Mouse (Mus musculus) intestine, postnatal 0 days (tissue): ENCODE measurements around the gene Hoxc12. TPM values are rescaled to one million over a fixed set of nuclear protein-coding genes. Genes with fewer than 3 reads are reported as not detected.

Experiments used
- ATAC-seq: fragments of 200-750 bp; cut with Nextera tagmentation; 2 replicates; pipeline ENCODE4 v1.8.0; 2017; ENCODE audit warnings: mild to moderate bottlenecking, moderate TSS enrichment, moderate library complexity
- H3K27ac ChIP-seq: fragments of 300-500 bp; sonication (generic); 2 replicates; pipeline ENCODE4 v1.5.1; 2014; ENCODE audit warnings: mild to moderate bottlenecking, low read depth, low read length, moderate library complexity
- H3K27me3 ChIP-seq: fragments of 300-500 bp; sonication (generic); replicated peaks from 2 replicates; pipeline ENCODE4 v1.6.1; 2014; ENCODE audit warnings: low read length, mixed read lengths; ENCODE audit not compliant: control insufficient read depth, insufficient read depth
- H3K36me3 ChIP-seq: fragments of 300-500 bp; sonication (generic); 2 replicates; pipeline ENCODE4 v1.6.1; 2014; ENCODE audit warnings: mild to moderate bottlenecking, moderate library complexity; ENCODE audit not compliant: control insufficient read depth, insufficient read depth
- H3K4me1 ChIP-seq: fragments of 300-500 bp; sonication (generic); replicated peaks from 2 replicates; pipeline ENCODE4 v1.6.1; 2014; ENCODE audit warnings: antibody characterized with exemption, low read length, mixed read lengths; ENCODE audit not compliant: control insufficient read depth, insufficient read depth
- H3K4me2 ChIP-seq: fragments of 300-500 bp; sonication (generic); replicated peaks from 2 replicates; pipeline ENCODE4 v1.6.1; 2014; ENCODE audit warnings: low read depth, mild to moderate bottlenecking, moderate library complexity
- H3K4me3 ChIP-seq: fragments of 300-500 bp; sonication (generic); 2 replicates; pipeline ENCODE4 v1.5.1; 2014; ENCODE audit warnings: low read depth, low read length
- H3K9ac ChIP-seq: fragments of 300-500 bp; sonication (generic); 2 replicates; pipeline ENCODE4 v1.6.1; 2014; ENCODE audit warnings: mild to moderate bottlenecking, low read depth, low read length
- H3K9me3 ChIP-seq: fragments of 300-500 bp; sonication (generic); 2 replicates; pipeline ENCODE4 v1.6.1; 2016; ENCODE audit warnings: mixed run types; ENCODE audit not compliant: control insufficient read depth
- CTCF ChIP-seq: sonication (generic); IDR thresholded peaks from 2 replicates; pipeline ENCODE4 v1.5.1; 2016; ENCODE audit warnings: low read depth, mild to moderate bottlenecking, control low read depth, antibody characterized with exemption, moderate library complexity
- WGBS: fragments of 180-500 bp; shearing (Covaris S2); extraction: QIAGEN DNeasy Blood & Tissue Kit; methylation state at CpG from one replicate; pipeline ENCODE4 v1.1.7; 2014; 5-methylcytosine and 5-hydroxymethylcytosine counted together
- polyA plus RNA-seq: library from polyadenylated mRNA; unstranded; fragments of >200 nt; fragmentation: Nextera tagmentation; extraction: Ambion mirVana; gene quantifications from 2 replicates; pipeline ENCODE4 v1.2.1, GENCODE M21; 2015

The Hoxc12 gene
- polyA plus RNA-seq, 1 experiment from 2014 or later: not detected

- ATAC-seq: no peak
- Histone ChIP-seq H3K36me3 (no peaks in the 10 kb centered on the region), H3K9ac (no peak overlapping the region), H3K4me1 (no peaks in the 10 kb centered on the region), H3K27ac (no peak overlapping the region), H3K4me2 (no peak overlapping the region), H3K9me3 (no peaks in the 10 kb centered on the region), H3K27me3 (peaks cover 99% of the 10 kb centered on the region), H3K4me3 (no peak overlapping the region)
- 13% methylated on average over 22 of the region's 22 CpGs for WGBS
- no peak for TF ChIP-seq CTCF
Observed at GRCm38 (mm10) chr15:102945185-102946077, 8.9 kb downstream of the Hoxc12 start.

- Histone ChIP-seq H3K4me1 (no peaks in the 10 kb centered on the region), H3K9ac (no peak overlapping the region), H3K36me3 (no peaks in the 10 kb centered on the region), H3K27ac (no peak overlapping the region), H3K4me3 (no peak overlapping the region), H3K4me2 (no peak overlapping the region), H3K9me3 (no peaks in the 10 kb centered on the region), H3K27me3 (peaks cover 98% of the 10 kb centered on the region)
- ATAC-seq: no peak
- TF ChIP-seq CTCF: no peak
- 4% methylated on average over 9 of the region's 9 CpGs for WGBS
Observed at GRCm38 (mm10) chr15:102947276-102947675, 10.7 kb downstream of the Hoxc12 start.

GRCm38 (mm10) chr15:102948842-102949241 lies 12.3 kb downstream of the Hoxc12 start:
- 22% methylated on average over 2 of the region's 2 CpGs for WGBS

GRCm38 (mm10) chr15:102949696-102950095 lies 13.1 kb downstream of the Hoxc12 start:
- Histone ChIP-seq H3K9ac (no peak overlapping the region), H3K4me1 (no peaks in the 10 kb centered on the region), H3K27me3 (peaks cover 98% of the 10 kb centered on the region), H3K4me3 (no peak overlapping the region), H3K4me2 (no peak overlapping the region), H3K36me3 (no peaks in the 10 kb centered on the region), H3K27ac (no peak overlapping the region), H3K9me3 (no peaks in the 10 kb centered on the region)
- ATAC-seq: no peak
- 2% methylated on average over 20 of the region's 20 CpGs for WGBS
- TF ChIP-seq CTCF: no peak

More at GRCm38 (mm10) chr15:102948842-102949241, 12.3 kb downstream of the Hoxc12 start:
- H3K27ac ChIP-seq: no peak overlapping the region
- no peaks in the 10 kb centered on the region for H3K36me3 ChIP-seq
- no peak overlapping the region for H3K4me3 ChIP-seq
- peaks cover 98% of the 10 kb centered on the region for H3K27me3 ChIP-seq
- H3K9me3 ChIP-seq: no peaks in the 10 kb centered on the region
- H3K9ac ChIP-seq: no peak overlapping the region
- no peak for ATAC-seq
- no peak for TF ChIP-seq CTCF
- H3K4me1 ChIP-seq: no peaks in the 10 kb centered on the region
- H3K4me2 ChIP-seq: no peak overlapping the region

GRCm38 (mm10) chr15:102950877-102951276 lies 14.3 kb downstream of the Hoxc12 start:
- no peak for ATAC-seq
- no peaks in the 10 kb centered on the region for H3K4me1 ChIP-seq
- H3K27me3 ChIP-seq: peaks cover 97% of the 10 kb centered on the region
- H3K36me3 ChIP-seq: no peaks in the 10 kb centered on the region
- H3K9me3 ChIP-seq: no peaks in the 10 kb centered on the region
- no peak overlapping the region for H3K4me2 ChIP-seq
- no peak overlapping the region for H3K27ac ChIP-seq
- no peak overlapping the region for H3K9ac ChIP-seq
- H3K4me3 ChIP-seq: no peak overlapping the region
- WGBS: 16% methylated on average over 2 of the region's 2 CpGs
- TF ChIP-seq CTCF: no peak

GRCm38 (mm10) chr15:102953561-102953960 lies 17.0 kb downstream of the Hoxc12 start:
- no peaks in the 10 kb centered on the region for H3K9me3 ChIP-seq
- no peak for TF ChIP-seq CTCF
- 5% methylated on average over 6 of the region's 6 CpGs for WGBS
- H3K27me3 ChIP-seq: peaks cover 97% of the 10 kb centered on the region
- no peaks in the 10 kb centered on the region for H3K36me3 ChIP-seq
- no peak overlapping the region for H3K4me2 ChIP-seq
- ATAC-seq: no peak
- no peak overlapping the region for H3K9ac ChIP-seq
- H3K4me1 ChIP-seq: no peaks in the 10 kb centered on the region
- H3K4me3 ChIP-seq: no peak overlapping the region
- H3K27ac ChIP-seq: no peak overlapping the region
